Mouse (Mus musculus) stomach, embryonic 16.5 days (tissue): ENCODE results near the gene Lck. TPM values are rescaled to one million over a fixed set of nuclear protein-coding genes. Genes with fewer than 3 reads are reported as not detected.
"Not testable (repeated sequence)": the region's sequence is repeated elsewhere in the genome, so short reads cannot be mapped to it uniquely, and the experiment has no call there.

Experiments
- ATAC-seq: fragments of 200-750 bp; cut with Nextera tagmentation; 2 replicates; pipeline ENCODE4 v1.8.0; 2017; ENCODE audit warnings: moderate number of reproducible peaks, moderate TSS enrichment; ENCODE audit not compliant: insufficient read depth, low FRiP score
- H3K27ac ChIP-seq: fragments of 300-500 bp; sonication (generic); 2 replicates; pipeline ENCODE4 v1.5.1; 2014; ENCODE audit warnings: low read length
- H3K27me3 ChIP-seq: fragments of 300-500 bp; sonication (generic); 2 replicates; pipeline ENCODE4 v1.6.1; 2014; ENCODE audit warnings: low read length, control low read depth, mixed read lengths; ENCODE audit not compliant: control insufficient read depth, insufficient read depth
- H3K36me3 ChIP-seq: fragments of 300-500 bp; sonication (generic); 2 replicates; pipeline ENCODE4 v1.6.1; 2014; ENCODE audit warnings: low read length; ENCODE audit not compliant: control insufficient read depth, insufficient read depth
- H3K4me1 ChIP-seq: fragments of 300-500 bp; sonication (generic); 2 replicates; pipeline ENCODE4 v1.6.1; 2014; ENCODE audit warnings: low read length, control low read depth, mixed read lengths; ENCODE audit not compliant: control insufficient read depth, insufficient read depth
- H3K4me2 ChIP-seq: fragments of 300-500 bp; sonication (generic); 2 replicates; pipeline ENCODE4 v1.6.1; 2014; ENCODE audit warnings: low read depth, low read length, mixed read lengths
- H3K4me3 ChIP-seq: fragments of 300-500 bp; sonication (generic); replicated peaks from 2 replicates; pipeline ENCODE4 v1.5.1; 2014; ENCODE audit warnings: mild to moderate bottlenecking, low read length
- H3K9ac ChIP-seq: fragments of 300-500 bp; sonication (generic); 2 replicates; pipeline ENCODE4 v1.6.1; 2014; ENCODE audit warnings: low read length
- H3K9me3 ChIP-seq: fragments of 300-500 bp; sonication (generic); replicated peaks from 2 replicates; pipeline ENCODE4 v1.6.1; 2016; ENCODE audit warnings: low read length, control low read depth; ENCODE audit not compliant: control insufficient read depth
- WGBS: fragments of 180-500 bp; shearing (Covaris S2); extraction: QIAGEN DNeasy Blood & Tissue Kit; methylation state at CpG from one replicate; pipeline ENCODE4 v1.1.7; 2014; 5-methylcytosine and 5-hydroxymethylcytosine counted together
- polyA plus RNA-seq: library from polyadenylated mRNA; unstranded; fragments of >200 nt; fragmentation: Nextera tagmentation; extraction: Ambion mirVana; gene quantifications from 2 replicates; pipeline ENCODE4 v1.2.1, GENCODE M21; 2015

Gene Lck
- polyA plus RNA-seq, 1 experiment from 2014 or later = 7.3 TPM

GRCm38 (mm10) chr4:129528901-129529300 lies 44.5 kb downstream of the Lck start:
- not testable (repeated sequence) for H3K4me1 ChIP-seq, H3K4me2 ChIP-seq, H3K4me3 ChIP-seq, H3K27ac ChIP-seq, ATAC-seq, H3K9ac ChIP-seq, H3K27me3 ChIP-seq, H3K9me3 ChIP-seq
- H3K36me3 ChIP-seq = peaks cover 28% of the 10 kb centered on the region
- 92% methylated on average over 5 of the region's 6 CpGs for WGBS

GRCm38 (mm10) chr4:129525889-129526288 lies 47.6 kb downstream of the Lck start:
- H3K4me2 ChIP-seq = no peak overlapping the region
- no peaks in the 10 kb centered on the region for H3K9me3 ChIP-seq
- no peak overlapping the region for H3K9ac ChIP-seq
- 64% methylated on average over 3 of the region's 3 CpGs for WGBS
- H3K4me3 ChIP-seq = no peak overlapping the region
- ATAC-seq = no peak
- H3K36me3 ChIP-seq = peaks cover 46% of the 10 kb centered on the region
- H3K27me3 ChIP-seq = no peaks in the 10 kb centered on the region
- H3K27ac ChIP-seq = no peak overlapping the region
- H3K4me1 ChIP-seq = no peaks in the 10 kb centered on the region

GRCm38 (mm10) chr4:129525338-129525737 lies 48.1 kb downstream of the Lck start:
- H3K27ac ChIP-seq = no peak overlapping the region
- H3K9me3 ChIP-seq = no peaks in the 10 kb centered on the region
- H3K27me3 ChIP-seq = no peaks in the 10 kb centered on the region
- 89% methylated on average over 5 of the region's 5 CpGs for WGBS
- no peak overlapping the region for H3K4me3 ChIP-seq
- H3K4me1 ChIP-seq = no peaks in the 10 kb centered on the region
- H3K36me3 ChIP-seq = peaks cover 50% of the 10 kb centered on the region
- no peak overlapping the region for H3K4me2 ChIP-seq
- no peak overlapping the region for H3K9ac ChIP-seq
- ATAC-seq = no peak

- Histone ChIP-seq H3K27ac (no peak overlapping the region), H3K9ac (no peak overlapping the region), H3K36me3 (peaks cover 35% of the 10 kb centered on the region), H3K4me2 (no peak overlapping the region), H3K4me1 (peaks cover 2% of the 10 kb centered on the region; the same call in 1 of the 2 replicates), H3K4me3 (no peak overlapping the region), H3K27me3 (no peaks in the 10 kb centered on the region), H3K9me3 (no peaks in the 10 kb centered on the region)
- 87% methylated on average over 8 of the region's 8 CpGs for WGBS
- ATAC-seq = no peak
Measured at GRCm38 (mm10) chr4:129518519-129518918, 54.9 kb downstream of the Lck start.

GRCm38 (mm10) chr4:129516925-129517324 lies 56.5 kb downstream of the Lck start:
- Histone ChIP-seq H3K27me3 (no peaks in the 10 kb centered on the region), H3K4me3 (no peak overlapping the region), H3K4me1 (peaks cover 7% of the 10 kb centered on the region; the same call in 1 of the 2 replicates), H3K27ac (peak overlapping the region; percentile 56), H3K4me2 (no peak overlapping the region), H3K36me3 (peaks cover 20% of the 10 kb centered on the region), H3K9ac (no peak overlapping the region), H3K9me3 (no peaks in the 10 kb centered on the region)
- ATAC-seq = peak; percentile 19
- 37% methylated on average over 2 of the region's 2 CpGs for WGBS

- H3K4me3 ChIP-seq = peak overlapping the region; percentile 93
- no peaks in the 10 kb centered on the region for H3K27me3 ChIP-seq
- H3K9me3 ChIP-seq = no peaks in the 10 kb centered on the region
- under 1% methylated on average over 29 of the region's 35 CpGs for WGBS
- peak; percentile 47 for ATAC-seq
- peak overlapping the region; percentile 100 for H3K9ac ChIP-seq
- no peaks in the 10 kb centered on the region for H3K36me3 ChIP-seq
- peaks cover 9% of the 10 kb centered on the region; the same call in 1 of the 2 replicates for H3K4me1 ChIP-seq
- peak overlapping the region; percentile 79 for H3K4me2 ChIP-seq
- H3K27ac ChIP-seq = peak overlapping the region; percentile 94
Measured at GRCm38 (mm10) chr4:129514300-129514898, 59.0 kb downstream of the Lck start.

- ATAC-seq = peak; percentile 25
- Histone ChIP-seq H3K9ac (peak overlapping the region; percentile 100), H3K4me2 (peak overlapping the region; percentile 79), H3K36me3 (no peaks in the 10 kb centered on the region), H3K27ac (peak overlapping the region; percentile 94), H3K4me3 (peak overlapping the region; percentile 93), H3K27me3 (no peaks in the 10 kb centered on the region), H3K9me3 (no peaks in the 10 kb centered on the region), H3K4me1 (peaks cover 12% of the 10 kb centered on the region)
- under 1% methylated on average over 55 of the region's 57 CpGs for WGBS
Measured at GRCm38 (mm10) chr4:129513891-129514290, 59.5 kb downstream of the Lck start.

GRCm38 (mm10) chr4:129513086-129513767 lies 60.2 kb downstream of the Lck start, which contains the start of gene Marcksl1:
Gene Marcksl1 (plus strand): TSS chr4:129513581.
- peak; percentile 87 for ATAC-seq
- Histone ChIP-seq H3K9ac (peak within 1 kb of the TSS; percentile 100), H3K4me2 (peak within 1 kb of the TSS; percentile 79), H3K4me1 (peaks cover 12% of the 10 kb centered on the region), H3K36me3 (no peaks in the 10 kb centered on the region), H3K4me3 (peak within 1 kb of the TSS; percentile 93), H3K9me3 (no peaks in the 10 kb centered on the region), H3K27me3 (no peaks in the 10 kb centered on the region), H3K27ac (peak within 1 kb of the TSS; percentile 94)
- WGBS = 4% methylated on average over 47 of the region's 47 CpGs

GRCm38 (mm10) chr4:129511413-129512096 lies 61.9 kb downstream of the Lck start:
- no peak for ATAC-seq
- H3K4me2 ChIP-seq = no peak overlapping the region
- no peak overlapping the region for H3K27ac ChIP-seq
- no peaks in the 10 kb centered on the region for H3K27me3 ChIP-seq
- H3K4me1 ChIP-seq = peaks cover 16% of the 10 kb centered on the region
- H3K36me3 ChIP-seq = no peaks in the 10 kb centered on the region
- no peak overlapping the region for H3K4me3 ChIP-seq
- WGBS = 61% methylated on average over 6 of the region's 6 CpGs
- no peaks in the 10 kb centered on the region for H3K9me3 ChIP-seq
- H3K9ac ChIP-seq = no peak overlapping the region; the same call in 1 of the 2 replicates
